Mouse (Mus musculus) thymus, postnatal 14 days (tissue): ENCODE results near the gene Efcab12.

Experiments used
- DNase-seq: peaks from one replicate; pipeline ENCODE4 v3.0.0; 2021

The Efcab12 gene

GRCm38 (mm10) chr6:115838745-115839144 is 533 bp upstream of the Efcab12 start:
- no peak for DNase-seq

DNA sequence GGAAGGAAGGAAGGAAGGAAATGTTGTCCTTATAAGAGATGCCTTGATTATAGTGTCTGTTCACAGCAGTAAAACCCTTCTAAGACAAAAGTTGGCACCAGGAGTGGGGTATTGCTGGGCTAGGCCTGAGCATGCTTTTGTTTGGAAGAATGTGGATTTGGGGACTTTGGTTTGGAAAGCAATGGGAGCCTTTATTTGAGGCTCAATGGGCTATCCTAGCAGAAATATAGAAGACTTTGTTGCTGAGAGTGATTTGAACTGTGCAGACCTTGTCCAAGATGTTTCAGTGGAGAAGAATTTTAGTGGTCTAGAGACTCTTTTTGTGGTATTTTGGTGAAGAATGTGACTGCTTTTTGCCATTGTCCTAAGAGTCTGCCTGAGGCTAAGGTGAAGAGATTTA is 4.4 kb downstream of the Efcab12 start:
- no peak for DNase-seq

- no peak for DNase-seq
These were observed 5.9 kb downstream of the Efcab12 start for GRCm38 (mm10) chr6:115832152-115832850.

DNA sequence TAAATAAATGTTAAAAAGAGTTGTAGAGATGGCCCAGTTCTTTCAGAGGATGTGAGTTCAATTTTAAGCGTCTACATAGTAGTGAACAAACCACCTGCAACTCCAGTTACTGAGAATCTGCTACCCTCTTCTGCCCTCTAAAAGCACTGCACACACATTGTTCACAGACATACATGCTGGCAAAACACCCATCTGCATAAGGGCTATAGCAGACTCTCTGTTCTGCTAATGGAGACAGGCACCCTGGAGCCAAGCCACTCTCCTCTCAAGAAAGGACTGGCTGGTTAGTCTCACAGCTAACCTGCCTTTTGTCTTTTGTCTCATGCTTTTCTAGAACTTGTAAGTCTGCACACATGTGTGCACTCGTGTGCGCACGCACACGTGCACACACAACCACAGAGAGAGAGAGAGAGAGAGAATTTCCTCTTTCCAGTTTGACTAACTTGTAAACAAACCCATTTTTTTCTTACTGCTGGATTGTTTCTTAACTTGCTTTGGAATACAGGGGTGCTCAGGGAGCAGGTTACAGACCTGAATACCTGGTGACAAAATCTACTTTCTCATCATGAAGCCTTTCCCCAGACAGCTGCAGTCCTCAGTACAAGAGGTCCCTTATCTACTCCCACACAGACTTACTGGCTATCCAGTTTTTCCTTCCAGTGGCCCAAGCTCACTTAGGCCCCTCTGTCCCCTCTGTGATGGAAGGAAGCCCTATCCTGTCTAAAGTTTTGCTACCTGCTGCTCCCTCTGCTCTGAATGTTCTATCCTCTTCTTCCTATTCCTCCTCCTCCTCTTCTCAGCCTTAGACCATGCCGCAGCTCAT is 7.2 kb downstream of the Efcab12 start:
- DNase-seq = no peak

DNA sequence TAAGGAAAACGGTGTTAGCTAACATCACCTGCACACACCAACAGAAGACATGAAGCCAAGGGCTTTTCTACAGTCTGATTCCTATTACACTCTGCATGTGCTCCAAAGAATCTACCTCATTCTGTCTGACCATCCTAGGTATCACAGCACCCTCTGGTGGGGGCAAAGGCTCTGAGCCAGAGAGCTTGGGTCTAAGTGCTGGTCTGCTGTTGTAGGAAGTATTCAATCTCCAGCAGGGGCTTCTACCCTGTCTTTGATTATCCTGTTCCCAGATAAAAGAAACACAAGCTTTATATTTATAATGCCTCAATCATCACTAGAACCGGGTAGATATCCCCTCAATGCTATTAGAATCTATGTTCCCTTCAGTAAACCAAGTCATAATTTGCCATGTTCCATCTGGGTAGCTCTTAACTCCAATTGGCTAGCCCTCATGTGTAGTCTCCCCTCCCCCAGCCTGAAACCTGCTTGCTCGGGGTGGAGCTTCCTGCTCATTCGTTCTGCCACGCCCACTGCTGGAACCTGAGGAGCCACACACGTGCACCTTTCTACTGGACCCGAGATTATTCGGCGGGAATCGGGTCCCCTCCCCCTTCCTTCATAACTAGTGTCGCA is 14.3 kb downstream of the Efcab12 start:
- peak; percentile 84 for DNase-seq

GRCm38 (mm10) chr6:115821216-115821993 is 16.8 kb downstream of the Efcab12 start:
- DNase-seq = no peak

GRCm38 (mm10) chr6:115818129-115818528 is 20.1 kb downstream of the Efcab12 start:
- DNase-seq = no peak

DNA sequence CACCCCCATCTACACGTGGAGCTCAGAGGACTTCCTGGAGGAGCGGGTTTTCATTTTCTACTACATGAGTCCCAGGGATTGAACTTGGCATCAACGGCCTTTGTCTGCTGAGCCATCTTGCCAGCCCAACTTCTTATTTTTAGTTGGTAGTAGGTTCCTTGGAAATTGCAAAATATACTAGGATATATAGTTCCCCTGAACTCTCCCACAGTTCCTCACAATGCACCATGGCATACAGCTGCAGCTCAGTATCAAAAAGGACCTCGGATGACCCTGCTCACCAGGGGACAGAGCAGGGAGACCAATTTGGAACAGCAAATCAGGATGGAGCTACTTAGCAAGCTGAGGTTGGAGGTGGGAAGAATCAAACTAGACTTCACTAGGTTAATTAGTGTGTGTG is 23.2 kb downstream of the Efcab12 start:
- no peak for DNase-seq

DNA sequence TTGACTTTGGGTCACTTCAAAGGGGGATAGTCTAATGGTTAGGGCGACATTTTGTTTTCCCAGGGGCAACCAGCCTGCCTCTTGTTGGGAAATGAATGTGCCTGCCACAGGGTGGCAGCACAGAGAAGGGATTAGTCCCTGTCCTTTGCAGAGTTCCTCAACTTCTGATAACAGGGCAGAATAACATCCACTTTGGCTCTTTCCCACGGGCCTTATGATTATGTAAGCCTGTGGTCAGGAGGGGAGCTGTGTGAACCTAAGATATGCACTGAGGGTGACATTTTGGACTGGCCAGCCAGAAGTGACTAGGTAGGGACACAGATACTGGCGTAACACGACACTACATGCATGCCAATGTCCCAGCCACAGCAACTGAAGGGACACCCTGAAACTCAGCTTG is 24.1 kb downstream of the Efcab12 start:
- peak; percentile 60 for DNase-seq

GRCm38 (mm10) chr6:115811606-115812005 is 26.6 kb downstream of the Efcab12 start:
- DNase-seq = no peak

DNA sequence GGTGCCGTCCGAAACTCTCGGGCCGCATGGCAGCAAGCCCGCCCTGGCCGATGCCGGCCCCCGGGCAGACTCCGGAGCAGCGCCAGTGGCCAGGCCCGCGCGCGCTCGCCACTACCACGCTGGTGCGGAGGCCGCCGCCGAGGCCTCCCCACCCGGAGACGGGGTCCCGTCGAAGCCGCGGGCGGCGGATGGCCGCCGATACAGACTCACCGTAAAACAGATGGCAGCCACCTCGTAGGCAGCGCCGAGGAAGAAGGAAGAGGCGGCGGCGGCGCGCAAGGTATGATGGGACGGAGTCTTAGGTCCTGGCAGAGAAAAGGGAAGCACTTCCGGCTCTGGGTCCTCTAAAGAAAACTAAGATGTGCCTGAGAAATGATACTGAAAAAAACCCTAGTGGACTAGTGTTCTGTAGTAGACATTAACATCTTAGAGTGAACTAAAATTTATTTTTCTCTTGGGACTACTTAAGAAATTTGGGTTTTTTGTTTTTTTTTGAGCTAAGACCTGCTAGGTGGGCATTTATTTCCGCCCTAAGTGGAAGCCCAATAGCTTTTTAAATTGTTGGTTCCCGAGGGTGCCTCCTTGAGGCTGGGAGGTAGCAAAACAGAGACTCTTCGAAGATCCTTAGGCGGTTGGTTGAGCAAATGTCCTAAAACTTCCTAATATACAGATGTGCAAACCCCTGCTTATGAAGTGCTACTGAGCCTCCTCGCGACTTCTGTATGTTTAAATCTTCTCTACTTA is 29.6 kb downstream of the Efcab12 start, which contains the start of gene Rpl32:
Gene Rpl32 (minus strand): TSS at position 260 of the 744 bp plus-strand sequence.
- DNase-seq = peak; percentile 88

GRCm38 (mm10) chr6:115808196-115808487 is 30.1 kb downstream of the Efcab12 start:
- DNase-seq = no peak

- no peak for DNase-seq
These were observed 30.6 kb downstream of the Efcab12 start for GRCm38 (mm10) chr6:115807464-115808195.

GRCm38 (mm10) chr6:115804432-115805192 is 33.6 kb downstream of the Efcab12 start:
- DNase-seq = no peak

DNA sequence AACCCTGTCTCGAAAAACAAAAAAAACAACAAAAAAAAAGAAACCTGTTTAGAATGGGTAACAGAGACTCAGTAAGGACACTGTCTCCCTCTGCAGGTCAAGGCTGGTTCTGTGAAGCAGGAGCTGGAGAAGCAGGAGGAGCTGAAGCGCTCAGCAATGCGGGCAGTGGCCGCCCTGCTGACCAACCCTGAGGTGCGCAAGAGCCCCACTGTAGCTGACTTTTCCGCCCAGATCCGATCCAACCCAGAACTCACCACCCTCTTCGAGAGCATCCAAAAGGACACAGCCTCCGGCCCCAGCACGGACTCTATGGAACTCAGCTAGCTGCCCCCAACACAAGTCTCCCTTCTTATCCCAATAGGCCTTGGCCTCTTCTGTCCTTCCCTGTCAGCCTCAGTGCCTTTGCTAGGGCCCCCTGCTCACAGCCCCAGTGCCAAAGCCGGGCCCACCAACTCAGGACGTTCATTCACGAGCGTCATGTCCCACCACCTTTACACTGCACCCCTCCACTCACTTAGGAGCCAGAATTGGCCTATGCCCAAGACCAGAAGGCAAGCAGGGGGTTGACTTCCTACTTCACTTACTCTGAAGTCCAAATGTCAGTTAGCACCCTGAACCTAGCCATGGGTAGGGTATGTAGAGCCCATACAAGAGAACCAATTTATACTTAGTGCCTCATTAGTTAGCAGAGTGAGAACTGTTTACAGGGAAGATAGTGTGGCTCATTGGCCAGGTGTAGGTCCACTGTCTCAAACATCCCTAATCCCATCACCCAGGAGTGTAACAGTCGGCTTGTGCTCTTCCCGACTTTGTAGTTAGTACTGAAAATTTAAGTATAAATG is 34.5 kb downstream of the Efcab12 start:
- DNase-seq = peak; percentile 62

DNA sequence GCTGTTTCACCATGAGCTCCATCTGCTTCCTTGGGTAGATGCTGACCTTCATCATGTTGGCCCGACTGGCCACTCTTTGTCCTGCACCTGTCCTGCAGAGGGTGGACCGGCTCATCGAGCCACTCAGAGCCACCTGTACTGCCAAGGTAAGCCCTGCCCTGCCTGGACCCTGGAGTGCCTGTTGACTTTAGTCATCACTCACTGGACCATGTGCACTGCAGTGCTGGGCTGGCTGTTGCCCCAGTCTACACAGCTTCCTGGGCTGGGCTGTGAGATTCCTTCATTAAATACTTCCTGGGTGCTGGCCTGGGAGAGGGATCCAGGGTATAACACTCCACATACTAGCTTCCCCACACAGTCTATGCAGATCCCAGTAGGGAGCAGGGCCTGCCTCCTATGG is 36.4 kb downstream of the Efcab12 start:
- DNase-seq = no peak

DNA sequence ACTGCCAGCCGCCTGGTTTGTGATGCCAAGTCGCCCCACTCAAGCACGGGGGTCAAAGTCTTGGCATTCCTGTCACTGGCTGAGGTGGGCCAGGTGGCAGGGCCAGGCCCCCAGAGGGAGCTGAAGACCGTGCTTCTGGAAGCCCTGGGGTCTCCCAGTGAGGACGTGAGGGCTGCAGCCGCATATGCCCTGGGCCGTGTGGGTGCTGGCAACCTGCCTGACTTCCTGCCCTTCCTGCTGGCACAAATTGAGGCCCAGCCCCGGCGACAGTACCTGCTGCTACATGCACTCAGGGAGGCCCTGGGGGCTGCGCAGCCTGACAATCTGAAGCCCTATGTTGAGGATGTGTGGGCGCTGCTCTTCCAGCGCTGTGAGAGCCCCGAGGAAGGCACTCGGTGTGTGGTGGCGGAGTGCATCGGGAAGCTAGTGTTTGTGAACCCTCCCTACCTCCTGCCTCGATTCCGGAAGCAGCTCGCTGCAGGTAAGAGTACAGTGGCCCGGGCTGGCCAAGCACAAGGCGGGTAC is 45.5 kb downstream of the Efcab12 start:
- DNase-seq = peak; percentile 34

DNA sequence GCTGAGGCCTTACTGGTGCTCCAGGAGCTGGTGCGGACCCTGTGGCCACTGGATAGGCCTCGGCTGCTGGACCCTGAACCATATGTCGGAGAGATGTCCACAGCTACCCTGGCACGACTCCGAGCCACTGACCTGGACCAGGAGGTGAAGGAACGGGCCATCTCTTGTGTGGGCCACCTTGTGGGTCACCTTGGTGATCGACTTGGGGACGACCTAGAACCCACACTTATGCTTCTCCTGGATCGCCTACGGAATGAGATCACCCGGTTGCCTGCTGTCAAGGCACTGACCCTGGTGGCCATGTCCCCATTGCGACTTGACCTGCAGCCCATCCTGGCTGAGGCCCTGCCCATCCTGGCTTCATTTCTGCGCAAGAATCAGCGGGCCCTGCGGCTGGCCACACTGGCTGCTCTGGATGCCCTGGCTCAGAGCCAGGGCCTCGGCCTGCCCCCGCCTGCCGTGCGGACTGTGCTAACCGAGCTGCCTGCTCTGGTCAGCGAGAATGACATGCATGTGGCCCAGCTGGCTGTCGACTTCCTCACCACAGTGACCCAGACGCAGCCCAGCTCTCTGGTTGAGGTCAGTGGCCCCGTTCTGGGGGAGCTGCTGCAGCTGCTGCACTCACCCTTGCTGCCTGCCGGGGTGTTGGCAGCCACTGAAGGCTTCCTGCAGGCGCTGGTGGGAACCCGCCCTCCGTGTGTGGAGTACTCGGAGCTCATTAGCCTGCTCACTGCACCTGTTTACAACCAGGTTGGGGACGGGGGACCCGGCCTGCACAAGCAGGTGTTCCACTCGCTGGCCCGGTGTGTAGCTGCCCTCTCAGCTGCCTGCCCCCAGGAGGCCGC is 46.1 kb downstream of the Efcab12 start:
- peak; percentile 26 for DNase-seq

DNA sequence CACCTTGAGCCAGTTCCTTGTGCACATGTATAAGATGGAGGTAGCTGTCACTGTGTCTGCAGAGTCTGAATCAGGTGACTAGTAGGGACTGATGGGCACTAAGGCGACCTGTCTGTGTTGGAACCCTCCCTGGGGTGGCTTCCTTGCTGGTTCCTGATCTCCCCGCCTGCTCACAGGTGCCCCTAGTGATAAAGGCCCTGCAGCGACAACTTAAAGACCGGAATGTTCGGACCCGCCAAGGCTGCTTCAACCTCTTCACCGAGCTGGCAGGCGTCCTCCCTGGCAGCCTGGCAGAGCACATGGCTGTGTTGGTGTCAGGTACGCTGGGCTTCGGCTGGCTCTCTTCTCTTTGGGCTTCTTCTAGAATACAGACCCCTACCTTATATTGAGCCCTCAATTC is 47.2 kb downstream of the Efcab12 start:
- DNase-seq = no peak
